Mouse (Mus musculus) intestine, embryonic 15.5 days (tissue): Measurements from ENCODE around the gene 4933428M09Rik. TPM values are rescaled to one million over a fixed set of nuclear protein-coding genes. Genes with fewer than 3 reads are reported as not detected.

Experiments used
- ATAC-seq: fragments of 200-750 bp; cut with Nextera tagmentation; 2 replicates; pipeline ENCODE4 v1.8.0; 2017; ENCODE audit warnings: moderate TSS enrichment, moderate library complexity
- H3K27ac ChIP-seq: fragments of 300-500 bp; sonication (generic); 2 replicates; pipeline ENCODE4 v1.5.1; 2015; ENCODE audit warnings: mild to moderate bottlenecking, inconsistent platforms
- H3K27me3 ChIP-seq: fragments of 300-500 bp; sonication (generic); replicated peaks from 2 replicates; pipeline ENCODE4 v1.6.1; 2015; ENCODE audit warnings: inconsistent platforms
- H3K36me3 ChIP-seq: fragments of 300-500 bp; sonication (generic); 2 replicates; pipeline ENCODE4 v1.6.1; 2015; ENCODE audit warnings: inconsistent platforms
- H3K4me1 ChIP-seq: fragments of 300-500 bp; sonication (generic); replicated peaks from 2 replicates; pipeline ENCODE4 v1.6.1; 2015; ENCODE audit warnings: inconsistent platforms
- H3K4me2 ChIP-seq: fragments of 300-500 bp; sonication (generic); replicated peaks from 2 replicates; pipeline ENCODE4 v1.6.1; 2015; ENCODE audit warnings: mild to moderate bottlenecking, inconsistent platforms
- H3K4me3 ChIP-seq: fragments of 300-500 bp; sonication (generic); replicated peaks from 2 replicates; pipeline ENCODE4 v1.5.1; 2015; ENCODE audit warnings: inconsistent platforms
- H3K9ac ChIP-seq: fragments of 300-500 bp; sonication (generic); 2 replicates; pipeline ENCODE4 v1.6.1; 2015; ENCODE audit warnings: inconsistent platforms
- H3K9me3 ChIP-seq: fragments of 300-500 bp; sonication (generic); 2 replicates; pipeline ENCODE4 v1.6.1; 2016; ENCODE audit warnings: inconsistent platforms
- WGBS: fragments of 180-500 bp; shearing (Covaris S2); methylation state at CpG from one replicate; pipeline ENCODE4 v1.1.7; 2015; 5-methylcytosine and 5-hydroxymethylcytosine counted together
- polyA plus RNA-seq: library from polyadenylated mRNA; unstranded; fragments of >200 nt; fragmentation: Nextera tagmentation; extraction: Ambion mirVana; gene quantifications from 2 replicates; pipeline ENCODE4 v1.2.1, GENCODE M21; 2015

4933428M09Rik gene
- polyA plus RNA-seq, 1 experiment from 2014 or later, result not detected

GRCm38 (mm10) chrX:139221893-139222292, 42.9 kb downstream of the 4933428M09Rik start:
- Histone ChIP-seq H3K36me3 (no peaks in the 10 kb centered on the region), H3K9me3 (no peaks in the 10 kb centered on the region), H3K4me1 (no peaks in the 10 kb centered on the region), H3K9ac (no peak overlapping the region), H3K27ac (no peak overlapping the region), H3K4me2 (no peak overlapping the region), H3K27me3 (no peaks in the 10 kb centered on the region), H3K4me3 (no peak overlapping the region)
- no peak for ATAC-seq
- 67% methylated on average over 3 of the region's 3 CpGs for WGBS

Other genes with a start within 250 kb of the 4933428M09Rik start
- 0.14 TPM in 1 of 2 replicates, not detected in the other for gene Serpina7, start 94.0 kb upstream of the 4933428M09Rik start, polyA plus RNA-seq
- not detected in 2 replicates for gene 4930513O06Rik, start 93.0 kb upstream of the 4933428M09Rik start, polyA plus RNA-seq
- 10.6 and 12.6 TPM in 2 replicates for gene Mum1l1, start 30.8 kb downstream of the 4933428M09Rik start, polyA plus RNA-seq
- 0.14 TPM in 1 of 2 replicates, not detected in the other for gene Trap1a, start 154.5 kb downstream of the 4933428M09Rik start, polyA plus RNA-seq